Mouse (Mus musculus) layer of hippocampus, postnatal 14 days (tissue): ENCODE data around the gene Sars2. TPM values are rescaled to one million over a fixed set of nuclear protein-coding genes. Genes with fewer than 3 reads are reported as not detected.

ENCODE experiments used
- DNase-seq, 2 experiments: peaks; one replicate each; pipeline ENCODE4 v3.0.0; 2021 to 2022; ENCODE audit warnings: low spot score in 2 of 2, mixed read lengths in 1 of 2
- total RNA-seq, 2 experiments: library from RNA; stranded (reverse); gene quantifications; 2 replicates each; pipeline ENCODE4 v1.2.3; 2021

Sars2 gene
- total RNA-seq, 2 experiments from 2014 or later = 14.4 to 15.0 TPM

- DNase-seq = no peak
These were observed 61.2 kb downstream of the Sars2 start for GRCm38 (mm10) chr7:28802846-28803588.

Other genes starting within 250 kb of the Sars2 start
- not detected for gene Ifnl2, start 231.5 kb upstream of the Sars2 start, total RNA-seq
- gene Ifnl3, start 219.2 kb upstream of the Sars2 start, total RNA-seq = not detected
- not detected for gene Sycn, start 201.1 kb upstream of the Sars2 start, total RNA-seq
- under 1 TPM; 0.33 to 0.62 TPM for gene Nccrp1, start 194.7 kb upstream of the Sars2 start, total RNA-seq
- gene Samd4b, start 143.8 kb upstream of the Sars2 start, total RNA-seq = 10 to 100 TPM; 69.5 to 71.6 TPM
- gene Pak4, start 143.8 kb upstream of the Sars2 start, total RNA-seq = 10 to 100 TPM; 11.6 to 14.6 TPM
- gene Acp7, start 110.7 kb upstream of the Sars2 start, total RNA-seq = 1 to 10 TPM; 1.0 to 1.9 TPM
- 10 to 100 TPM; 14.5 to 15.7 TPM for gene Fbxo27, start 49.1 kb upstream of the Sars2 start, total RNA-seq
- gene Fbxo17, start 25.2 kb upstream of the Sars2 start, total RNA-seq = under 1 TPM; 0.88 to 0.97 TPM
- 10 to 100 TPM; 55.4 to 66.9 TPM for gene Mrps12, start 172 bp upstream of the Sars2 start, total RNA-seq
- gene Ccer2, start 14.2 kb downstream of the Sars2 start, total RNA-seq = under 1 TPM in 1 of 2 experiments, not detected in 1; 0.41 TPM
- gene Sirt2, start 24.7 kb downstream of the Sars2 start, total RNA-seq = 100 to 1,000 TPM; 325 to 336 TPM
- 10 to 100 TPM; 31.4 to 33.9 TPM for gene Nfkbib, start 25.5 kb downstream of the Sars2 start, total RNA-seq
- 1 to 10 TPM; 2.9 to 3.3 TPM for gene Rinl, start 47.0 kb downstream of the Sars2 start, total RNA-seq
- 100 to 1,000 TPM; 379 to 416 TPM for gene Hnrnpl, start 66.5 kb downstream of the Sars2 start, total RNA-seq
- 10 to 100 TPM; 58.2 to 61.2 TPM for gene Ech1, start 83.2 kb downstream of the Sars2 start, total RNA-seq
- 1 to 10 TPM; 3.9 to 4.2 TPM for gene Lgals4, start 91.9 kb downstream of the Sars2 start, total RNA-seq
- gene Lgals7, start 121.9 kb downstream of the Sars2 start, total RNA-seq = not detected
- 1 to 10 TPM in 1 of 2 experiments, under 1 TPM in 1; 0.67 to 1.3 TPM for gene Capn12, start 139.4 kb downstream of the Sars2 start, total RNA-seq
- 100 to 1,000 TPM; 123 to 132 TPM for gene Actn4, start 220.3 kb downstream of the Sars2 start, total RNA-seq
- gene Eif3k, start 239.9 kb downstream of the Sars2 start, total RNA-seq = 100 to 1,000 TPM; 159 to 164 TPM
- gene Map4k1, start 240.1 kb downstream of the Sars2 start, total RNA-seq = 1 to 10 TPM; 2.7 to 4.1 TPM